Mouse (Mus musculus) midbrain, postnatal 0 days (tissue): Measurements from ENCODE around the gene Farp1. TPM values are rescaled to one million over a fixed set of nuclear protein-coding genes. Genes with fewer than 3 reads are reported as not detected.

Experiments
- ATAC-seq: fragments of 200-750 bp; cut with Nextera tagmentation; 2 replicates; pipeline ENCODE4 v1.8.0; 2017; ENCODE audit warnings: moderate number of reproducible peaks, mild to moderate bottlenecking, moderate TSS enrichment, moderate library complexity; ENCODE audit not compliant: low FRiP score
- DNase-seq: peaks from one replicate; pipeline ENCODE4 v3.0.0-alpha.2; 2015; ENCODE audit warnings: low spot score
- H3K27ac ChIP-seq: fragments of 300-500 bp; sonication (generic); 2 replicates; pipeline ENCODE4 v1.5.1; 2014; ENCODE audit warnings: low read depth, mild to moderate bottlenecking, low read length, mixed read lengths
- H3K27me3 ChIP-seq: fragments of 300-500 bp; sonication (generic); 2 replicates; pipeline ENCODE4 v1.6.1; 2014; ENCODE audit warnings: low read length, control low read depth, mixed read lengths; ENCODE audit not compliant: insufficient read depth
- H3K36me3 ChIP-seq: fragments of 300-500 bp; sonication (generic); 2 replicates; pipeline ENCODE4 v1.6.1; 2014; ENCODE audit warnings: low read length, control low read depth, mixed read lengths; ENCODE audit not compliant: insufficient read depth
- H3K4me1 ChIP-seq: fragments of 300-500 bp; sonication (generic); 2 replicates; pipeline ENCODE4 v1.6.1; 2014; ENCODE audit warnings: mild to moderate bottlenecking, control low read depth, antibody characterized with exemption, low read length, mixed read lengths; ENCODE audit not compliant: insufficient read depth
- H3K4me2 ChIP-seq: fragments of 300-500 bp; sonication (generic); 2 replicates; pipeline ENCODE4 v1.6.1; 2014; ENCODE audit warnings: low read depth, mild to moderate bottlenecking, low read length, mixed read lengths; ENCODE audit not compliant: poor library complexity, severe bottlenecking
- H3K4me3 ChIP-seq: fragments of 300-500 bp; sonication (generic); 2 replicates; pipeline ENCODE4 v1.5.1; 2014; ENCODE audit warnings: low read depth, mild to moderate bottlenecking, low read length, moderate library complexity
- H3K9ac ChIP-seq: fragments of 300-500 bp; sonication (generic); replicated peaks from 2 replicates; pipeline ENCODE4 v1.6.1; 2014; ENCODE audit warnings: mild to moderate bottlenecking, low read length, moderate library complexity, mixed read lengths; ENCODE audit not compliant: poor library complexity, severe bottlenecking
- H3K9me3 ChIP-seq: fragments of 300-500 bp; sonication (generic); 2 replicates; pipeline ENCODE4 v1.6.1; 2016; ENCODE audit warnings: low read length, control low read depth
- CTCF ChIP-seq: IDR thresholded peaks from 2 replicates; pipeline ENCODE4 v1.5.1; 2016; ENCODE audit warnings: antibody characterized with exemption, mild to moderate bottlenecking
- WGBS: fragments of 180-500 bp; shearing (Covaris S2); extraction: QIAGEN DNeasy Blood & Tissue Kit; methylation state at CpG from one replicate; pipeline ENCODE4 v1.1.7; 2014; 5-methylcytosine and 5-hydroxymethylcytosine counted together
- polyA plus RNA-seq: library from polyadenylated mRNA; unstranded; fragments of >200 nt; fragmentation: Nextera tagmentation; extraction: Ambion mirVana; gene quantifications from 2 replicates; pipeline ENCODE4 v1.2.1, GENCODE M21; 2015
- total RNA-seq: library from RNA; depleted of rRNA; stranded (reverse); fragments of >200 nt; gene quantifications from 2 replicates; pipeline ENCODE4 v1.2.3, GENCODE M21; 2014

Farp1 gene
- total and polyA plus RNA-seq, 2 experiments from 2014 or later = 41.8 to 113 TPM

DNA sequence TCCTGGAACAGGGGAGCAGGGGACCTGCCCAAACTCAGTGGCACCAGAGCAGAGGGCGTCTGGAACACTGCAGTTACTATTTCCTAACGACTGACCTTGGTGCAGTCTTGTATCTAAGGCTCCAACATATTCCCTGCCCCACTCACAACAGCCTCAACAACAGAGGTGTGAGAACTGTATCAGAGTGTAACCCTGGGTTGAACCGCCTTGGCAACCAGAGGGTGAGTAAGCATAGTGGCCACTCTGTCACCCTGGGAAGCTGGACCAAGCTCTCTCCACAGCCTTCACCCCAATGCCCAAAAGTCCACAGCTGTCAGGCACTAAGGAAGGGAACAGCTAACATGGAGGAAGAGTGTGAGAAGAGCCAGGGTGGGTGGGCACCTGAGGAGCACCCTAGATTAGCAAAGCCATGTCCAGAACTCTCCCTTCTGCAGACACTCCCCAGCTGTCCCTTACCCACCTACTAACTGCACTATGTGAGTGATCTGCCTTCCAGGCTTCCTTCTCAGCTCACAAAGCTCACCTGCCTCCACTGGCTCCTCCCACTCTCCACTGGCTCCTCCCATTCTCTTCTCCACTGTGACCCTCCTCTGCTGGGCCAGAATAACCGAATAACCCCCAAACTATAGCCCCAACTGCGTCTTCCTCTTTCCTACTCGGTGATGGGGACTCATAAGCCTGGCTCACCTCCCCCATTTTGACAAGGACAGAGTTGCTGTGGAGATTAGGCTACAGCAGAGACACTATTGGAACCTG lies 275.5 kb downstream of the Farp1 start:
- H3K4me1 ChIP-seq = peaks cover 7% of the 10 kb centered on the region; the same call in 1 of the 2 replicates
- H3K9me3 ChIP-seq = no peaks in the 10 kb centered on the region
- ATAC-seq (no peak), DNase-seq (no peak)
- H3K9ac ChIP-seq = no peak overlapping the region
- no peaks in the 10 kb centered on the region for H3K27me3 ChIP-seq
- no peak overlapping the region for H3K27ac ChIP-seq
- no peaks in the 10 kb centered on the region for H3K36me3 ChIP-seq
- WGBS = 88% methylated on average over 6 of the region's 6 CpGs
- TF ChIP-seq CTCF = no peak
- H3K4me2 ChIP-seq = no peak overlapping the region
- no peak overlapping the region for H3K4me3 ChIP-seq

DNA sequence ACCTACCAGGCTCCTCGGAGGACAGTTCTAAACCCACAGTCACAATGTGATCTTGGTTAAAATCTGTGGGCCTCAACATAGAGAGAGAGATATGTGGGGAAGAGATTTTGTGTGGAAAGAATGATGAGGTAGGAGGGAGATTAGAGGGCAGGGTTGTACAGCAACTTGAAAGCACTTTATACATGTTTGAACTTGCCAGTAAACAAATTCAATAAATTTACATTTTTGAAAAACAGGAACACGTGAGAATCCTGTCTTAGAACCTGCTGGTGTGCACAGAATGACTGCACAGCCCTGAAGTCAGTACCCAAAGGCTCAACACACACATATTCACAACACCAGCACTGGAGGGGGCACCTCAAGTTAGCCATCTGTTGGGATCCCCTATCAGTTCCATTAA lies 276.1 kb downstream of the Farp1 start:
- WGBS = 90% methylated on average over 2 of the region's 2 CpGs
- ATAC-seq (no peak), DNase-seq (no peak)
- Histone ChIP-seq H3K9me3 (no peaks in the 10 kb centered on the region), H3K4me1 (peaks cover 7% of the 10 kb centered on the region; the same call in 1 of the 2 replicates), H3K27ac (no peak overlapping the region), H3K4me3 (no peak overlapping the region), H3K36me3 (no peaks in the 10 kb centered on the region), H3K9ac (no peak overlapping the region), H3K27me3 (no peaks in the 10 kb centered on the region), H3K4me2 (no peak overlapping the region)
- TF ChIP-seq CTCF = no peak

GRCm38 (mm10) chr14:121313283-121313682 lies 278.3 kb downstream of the Farp1 start:
- H3K9me3 ChIP-seq = no peaks in the 10 kb centered on the region
- DNase-seq (no peak), ATAC-seq (no peak)
- no peak for TF ChIP-seq CTCF
- no peak overlapping the region for H3K4me3 ChIP-seq
- H3K4me2 ChIP-seq = no peak overlapping the region
- no peak overlapping the region for H3K9ac ChIP-seq
- H3K4me1 ChIP-seq = peaks cover 7% of the 10 kb centered on the region; the same call in 1 of the 2 replicates
- 95% methylated on average over 10 of the region's 10 CpGs for WGBS
- no peaks in the 10 kb centered on the region for H3K36me3 ChIP-seq
- no peak overlapping the region for H3K27ac ChIP-seq
- H3K27me3 ChIP-seq = no peaks in the 10 kb centered on the region

DNA sequence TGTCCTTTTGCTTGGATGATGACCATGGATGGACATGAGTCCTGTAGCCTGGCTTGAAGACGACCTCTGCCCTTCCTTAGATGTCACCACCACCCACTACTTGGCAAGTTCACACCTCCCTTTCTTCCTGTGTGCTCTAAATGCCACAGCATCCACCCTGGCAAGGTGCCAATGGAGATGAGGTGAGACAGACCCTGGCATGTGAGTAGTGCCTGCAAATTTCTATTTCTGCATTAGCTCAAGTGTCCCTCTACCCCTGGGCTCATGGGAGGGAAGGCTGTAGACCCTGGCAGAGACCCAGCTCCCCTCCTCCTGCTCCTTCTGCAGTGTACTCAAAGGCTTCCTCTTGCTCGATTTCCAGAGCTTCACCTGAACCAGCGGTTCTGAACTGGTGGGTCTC lies 279.9 kb downstream of the Farp1 start:
- Histone ChIP-seq H3K4me2 (no peak overlapping the region), H3K9ac (no peak overlapping the region), H3K9me3 (no peaks in the 10 kb centered on the region), H3K27me3 (no peaks in the 10 kb centered on the region), H3K4me1 (peaks cover 7% of the 10 kb centered on the region; the same call in 1 of the 2 replicates), H3K36me3 (no peaks in the 10 kb centered on the region), H3K27ac (no peak overlapping the region), H3K4me3 (no peak overlapping the region)
- WGBS = 73% methylated on average over 3 of the region's 3 CpGs
- ATAC-seq (0 out of 2 replicates have a peak, but pooled peaks have one; percentile 27), DNase-seq (no peak)
- no peak for TF ChIP-seq CTCF

DNA sequence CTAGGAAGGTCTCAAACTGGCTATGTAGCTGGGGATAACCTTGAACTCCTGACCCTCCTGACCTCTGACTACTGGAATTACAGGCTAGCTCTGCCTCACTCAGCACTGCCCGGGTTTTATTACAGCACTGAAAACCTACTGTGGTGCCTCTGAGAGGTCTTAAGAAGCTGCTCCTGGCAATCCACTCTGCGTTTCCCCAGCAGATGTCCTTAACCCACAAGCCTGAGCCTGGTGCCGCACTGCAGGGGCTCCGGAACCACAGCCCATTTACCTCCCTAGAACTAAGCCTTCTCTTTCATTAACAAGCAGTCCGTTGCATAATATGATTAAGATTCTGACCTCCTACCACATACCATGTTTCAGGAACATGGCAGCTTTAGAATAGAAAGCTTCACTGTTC lies 281.1 kb downstream of the Farp1 start:
- Histone ChIP-seq H3K9me3 (no peaks in the 10 kb centered on the region), H3K4me2 (no peak overlapping the region), H3K4me3 (no peak overlapping the region), H3K27me3 (no peaks in the 10 kb centered on the region), H3K27ac (no peak overlapping the region), H3K36me3 (no peaks in the 10 kb centered on the region), H3K9ac (no peak overlapping the region), H3K4me1 (peaks cover 7% of the 10 kb centered on the region; the same call in 1 of the 2 replicates)
- ATAC-seq (no peak), DNase-seq (no peak)
- 42% methylated on average over 5 of the region's 5 CpGs for WGBS
- no peak for TF ChIP-seq CTCF

DNA sequence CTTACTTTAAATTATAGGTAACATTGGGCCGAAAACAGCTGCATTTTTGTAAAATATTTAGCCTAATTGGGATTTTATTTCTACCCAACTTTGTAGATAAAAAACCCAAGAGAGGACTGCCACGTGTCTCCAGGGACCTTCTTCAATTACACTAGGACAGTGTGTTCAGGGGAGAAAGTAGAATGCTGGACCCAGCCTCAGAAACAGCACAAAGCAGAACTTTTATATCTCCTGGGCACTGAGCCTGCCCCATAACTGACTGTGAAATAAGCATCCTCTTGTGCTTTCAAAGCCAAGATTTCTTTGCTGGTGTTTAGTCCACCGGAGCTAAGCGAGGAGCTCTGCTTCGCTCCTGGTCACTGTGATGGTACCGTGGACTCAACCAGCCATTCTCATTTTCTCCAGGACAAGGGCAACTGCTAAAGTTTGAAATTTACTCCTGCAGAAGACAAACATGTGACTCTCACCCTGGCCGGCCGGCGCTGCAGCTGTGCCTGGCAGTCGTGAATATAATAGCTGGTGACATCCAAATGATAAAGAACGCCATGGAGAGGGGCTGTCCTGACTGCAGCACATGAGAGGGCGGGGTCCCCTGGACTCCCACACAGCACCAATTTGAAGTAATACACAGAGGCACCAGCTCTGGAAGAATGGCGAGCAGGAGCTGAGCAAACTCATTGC lies 281.8 kb downstream of the Farp1 start:
- H3K4me2 ChIP-seq = no peak overlapping the region
- no peak for ATAC-seq
- H3K36me3 ChIP-seq = no peaks in the 10 kb centered on the region
- H3K9ac ChIP-seq = no peak overlapping the region
- DNase-seq = peak; percentile 29
- WGBS = 62% methylated on average over 13 of the region's 13 CpGs
- TF ChIP-seq CTCF = no peak
- no peak overlapping the region for H3K27ac ChIP-seq
- no peak overlapping the region for H3K4me3 ChIP-seq
- no peaks in the 10 kb centered on the region for H3K27me3 ChIP-seq
- H3K9me3 ChIP-seq = no peaks in the 10 kb centered on the region
- peaks cover 7% of the 10 kb centered on the region; the same call in 1 of the 2 replicates for H3K4me1 ChIP-seq
